Mouse (Mus musculus) cerebellum, adult 9-11 months (tissue): ENCODE results near the gene Pck1.
A peak's percentile ranks its signal among the peaks of the same experiment; 100 is the strongest.

Source experiments
- DNase-seq: peaks from one replicate; pipeline ENCODE4 v3.0.0; 2022

Gene Pck1

DNA sequence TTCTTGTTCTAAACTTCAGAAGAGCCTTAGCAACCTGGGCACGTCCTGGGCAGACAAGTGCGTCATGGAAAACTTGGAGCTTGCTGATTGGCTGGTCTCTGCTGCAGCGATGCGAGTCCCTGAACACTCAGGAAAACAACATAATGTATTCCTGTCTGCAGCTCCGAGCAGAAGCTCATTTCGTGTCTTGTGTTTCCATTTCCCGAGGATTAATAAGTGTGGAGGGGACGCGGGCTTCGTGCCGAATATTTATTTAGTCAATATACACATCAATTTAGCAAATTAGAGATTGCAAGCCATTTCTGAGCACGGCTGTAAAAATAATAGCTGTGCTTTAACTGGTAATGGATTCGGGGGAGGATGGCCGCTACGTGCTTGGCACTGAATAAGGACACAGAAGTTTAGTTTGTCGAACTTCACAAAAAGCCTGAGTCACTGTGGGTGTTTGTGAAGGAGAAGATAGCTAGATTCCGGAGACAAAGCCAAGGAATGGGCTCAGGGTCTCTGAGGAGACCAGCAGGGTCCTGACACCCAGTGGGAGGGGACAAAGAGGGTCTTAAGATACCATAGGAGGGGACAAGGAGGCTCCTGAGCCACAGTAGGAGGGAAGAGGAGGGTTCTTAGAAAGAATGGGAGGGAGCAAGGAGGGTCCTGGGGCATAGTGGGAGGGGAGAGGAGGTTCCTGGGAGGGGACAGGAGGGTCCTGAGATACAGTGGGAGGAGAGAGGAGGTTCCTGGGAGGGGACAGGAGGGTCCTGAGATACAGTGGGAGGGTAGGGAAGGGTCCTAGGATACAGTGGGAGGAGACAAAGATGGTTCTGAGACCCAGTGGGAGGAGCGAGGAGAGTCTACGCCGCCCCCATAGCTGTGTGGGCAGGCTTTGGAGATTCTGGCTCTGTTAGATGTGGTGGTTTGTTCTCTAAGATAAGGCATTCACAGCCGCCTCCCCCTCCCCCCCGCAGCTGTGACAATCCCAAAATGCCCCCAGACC lies 21.0 kb downstream of the Pck1 start:
- peak; percentile 20 for DNase-seq

DNA sequence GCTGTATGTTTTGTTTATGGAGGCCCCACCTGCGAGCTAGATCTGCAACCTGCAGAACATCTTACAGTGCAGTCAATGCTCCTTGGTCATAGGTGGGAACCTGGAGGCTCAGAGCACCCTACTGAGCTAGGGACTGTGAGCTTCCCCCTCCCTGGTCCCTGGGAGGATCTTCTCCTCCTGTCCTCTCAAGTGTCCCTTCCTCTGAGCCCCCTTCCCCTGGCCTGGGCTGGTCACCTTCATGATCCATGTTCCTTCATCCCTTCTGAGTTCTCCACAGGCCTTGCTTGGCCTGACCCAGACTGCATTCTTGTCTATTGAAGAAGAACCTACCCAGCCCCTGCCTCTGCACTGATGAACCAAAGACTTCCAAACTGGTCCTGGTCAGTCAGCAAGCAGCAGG lies 21.7 kb downstream of the Pck1 start:
- no peak for DNase-seq

DNA sequence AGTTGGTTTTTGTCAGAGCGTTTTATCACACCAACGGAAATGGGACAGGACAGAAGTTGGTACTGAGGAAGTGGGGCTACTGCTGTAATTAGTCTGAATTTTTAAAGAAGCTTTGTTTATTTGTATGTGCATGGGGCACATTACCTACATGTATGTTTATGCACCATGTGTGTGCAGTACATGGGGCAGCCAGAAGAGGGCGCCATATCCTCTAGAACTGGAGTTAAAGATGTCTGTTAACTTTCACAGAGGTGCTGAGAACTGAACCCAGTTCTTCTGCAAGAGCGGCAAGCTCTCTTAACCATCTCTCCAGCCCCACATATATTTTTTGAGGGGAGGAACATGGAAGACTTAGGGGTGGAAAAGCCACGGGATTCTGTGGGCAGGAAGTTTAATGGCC lies 22.9 kb downstream of the Pck1 start:
- DNase-seq: no peak

DNA sequence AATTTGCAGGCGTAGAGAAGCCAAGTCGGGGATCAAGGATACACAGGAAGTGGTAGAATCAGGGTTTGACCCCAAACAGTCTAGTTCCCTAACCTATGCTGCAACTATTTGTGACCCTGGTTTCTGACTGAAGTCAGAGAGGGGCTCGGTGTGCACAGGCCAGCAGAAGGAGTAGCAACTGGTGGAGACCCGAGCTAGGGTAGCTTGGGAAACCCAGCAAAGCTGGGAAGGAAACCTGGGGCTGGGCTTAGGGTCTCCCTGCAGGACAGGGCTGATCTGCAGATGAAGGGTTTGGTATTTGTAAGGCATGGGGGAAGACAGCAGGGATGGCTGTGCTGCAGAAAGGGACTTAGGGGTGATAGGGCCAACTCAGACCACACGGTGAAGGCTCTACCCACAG lies 24.6 kb downstream of the Pck1 start:
- DNase-seq: no peak

DNA sequence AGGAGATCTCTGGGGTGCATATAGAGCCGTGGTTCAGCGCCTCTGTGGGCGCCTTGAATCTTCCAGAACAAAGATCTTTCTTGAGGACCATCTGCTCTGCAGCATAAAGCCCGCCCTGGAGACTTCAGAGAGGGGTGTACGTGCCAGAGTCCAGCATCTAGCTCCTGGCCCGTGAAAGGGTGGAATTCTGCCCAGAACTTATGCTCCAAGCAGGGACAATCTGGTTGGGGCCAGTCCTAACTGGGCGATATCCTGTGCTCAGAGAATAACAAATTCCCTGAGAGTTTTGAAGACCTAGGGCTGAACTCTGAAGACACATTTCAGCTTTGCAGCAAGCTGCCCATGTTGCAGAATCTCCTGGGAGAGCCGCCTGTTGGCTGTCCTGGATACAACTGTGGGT lies 25.1 kb downstream of the Pck1 start:
- DNase-seq: no peak

GRCm38 (mm10) chr2:173179046-173179445 lies 26.2 kb downstream of the Pck1 start:
- no peak for DNase-seq

DNA sequence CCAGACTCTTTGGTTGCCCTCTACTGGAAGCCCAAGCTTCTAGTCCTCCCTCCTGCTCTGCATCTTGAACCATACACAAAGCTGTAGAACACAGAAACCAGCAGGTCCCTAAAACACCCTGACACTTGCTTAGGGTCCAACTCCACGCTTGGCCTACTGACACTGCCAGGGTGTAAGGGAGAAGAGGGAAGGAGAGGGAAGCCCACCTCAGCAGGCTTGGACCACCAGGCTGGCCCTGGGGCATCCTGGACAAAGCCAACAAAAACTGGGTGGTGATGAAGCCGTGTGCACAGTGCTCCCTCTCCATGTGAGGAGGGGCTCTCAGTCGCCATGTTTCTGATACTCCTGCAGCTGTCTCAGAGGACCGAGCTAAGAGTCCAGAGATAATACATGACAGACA lies 27.2 kb downstream of the Pck1 start:
- no peak for DNase-seq

DNA sequence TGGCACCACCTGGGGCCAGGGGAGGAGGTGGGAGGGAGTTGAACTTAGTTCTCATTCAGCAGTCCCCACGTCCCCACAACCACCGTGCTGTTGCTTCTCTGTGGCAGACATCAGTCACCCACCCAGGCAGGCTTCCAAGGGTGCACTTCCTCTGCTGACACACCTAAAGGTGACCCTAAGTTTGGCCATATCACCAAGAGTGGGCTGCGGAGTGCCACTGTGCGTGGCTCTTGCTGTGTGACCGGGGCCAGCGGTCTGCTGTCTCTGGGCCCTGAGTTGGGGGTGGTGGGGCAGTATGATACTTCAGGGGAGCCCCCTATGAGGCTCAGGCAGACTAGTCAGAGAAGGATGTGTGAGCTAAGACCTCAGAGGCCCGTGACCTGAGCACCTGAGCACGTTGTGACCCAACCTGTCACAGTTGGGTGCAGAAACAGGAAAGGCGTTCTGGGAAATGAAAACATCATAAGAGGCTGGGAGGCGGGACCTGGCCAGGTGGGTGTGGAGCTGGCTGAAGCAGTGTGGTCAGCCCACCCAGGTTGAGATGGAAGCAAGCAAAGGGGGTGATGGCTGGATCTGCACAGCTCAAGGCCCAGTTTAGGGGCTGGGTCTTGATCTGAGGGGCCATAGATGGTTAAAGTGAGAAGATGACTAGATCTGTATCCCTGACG lies 28.0 kb downstream of the Pck1 start:
- no peak for DNase-seq

DNA sequence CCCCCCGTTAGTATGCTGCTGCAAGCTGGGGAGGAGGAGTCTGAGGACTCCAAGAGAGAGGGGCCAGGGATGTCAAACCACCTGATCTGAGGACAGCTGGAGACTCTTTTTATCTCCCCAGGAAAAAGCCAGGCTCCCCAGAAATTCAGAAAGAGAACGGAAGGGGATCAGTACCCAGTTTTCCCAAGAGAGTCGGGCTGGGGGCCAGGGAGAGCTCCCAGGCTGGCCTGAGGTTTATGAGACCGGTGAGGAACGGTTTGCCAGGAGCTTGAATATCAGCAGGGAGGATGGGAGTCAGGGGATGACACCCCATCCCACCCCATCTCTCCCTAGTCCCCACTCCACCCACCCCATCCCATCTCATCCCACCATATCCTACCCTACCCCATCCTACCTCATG lies 28.6 kb downstream of the Pck1 start:
- no peak for DNase-seq

- DNase-seq: no peak
Observed at GRCm38 (mm10) chr2:173181901-173182300, 29.1 kb downstream of the Pck1 start.

DNA sequence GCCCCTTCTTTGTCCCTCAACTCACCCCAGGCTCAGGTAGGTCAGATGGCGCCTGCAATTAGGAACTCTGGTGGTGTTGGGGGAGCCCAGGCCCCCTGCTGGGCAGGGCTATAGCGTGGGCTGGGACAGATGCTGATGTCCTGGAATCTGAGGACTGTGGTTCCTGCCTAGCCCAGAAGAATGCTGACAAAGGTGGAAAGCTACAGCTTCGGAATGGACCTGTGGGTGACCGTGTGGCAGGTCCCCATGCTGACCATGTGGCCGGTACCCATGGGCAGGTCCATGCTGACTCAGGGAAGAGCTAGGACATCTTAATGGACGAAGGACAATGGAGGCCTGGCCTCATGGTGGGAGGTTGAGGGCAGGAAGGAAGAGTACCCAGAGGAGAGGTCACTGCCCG lies 29.9 kb downstream of the Pck1 start:
- no peak for DNase-seq

GRCm38 (mm10) chr2:173183311-173183710 lies 30.5 kb downstream of the Pck1 start:
- no peak for DNase-seq

DNA sequence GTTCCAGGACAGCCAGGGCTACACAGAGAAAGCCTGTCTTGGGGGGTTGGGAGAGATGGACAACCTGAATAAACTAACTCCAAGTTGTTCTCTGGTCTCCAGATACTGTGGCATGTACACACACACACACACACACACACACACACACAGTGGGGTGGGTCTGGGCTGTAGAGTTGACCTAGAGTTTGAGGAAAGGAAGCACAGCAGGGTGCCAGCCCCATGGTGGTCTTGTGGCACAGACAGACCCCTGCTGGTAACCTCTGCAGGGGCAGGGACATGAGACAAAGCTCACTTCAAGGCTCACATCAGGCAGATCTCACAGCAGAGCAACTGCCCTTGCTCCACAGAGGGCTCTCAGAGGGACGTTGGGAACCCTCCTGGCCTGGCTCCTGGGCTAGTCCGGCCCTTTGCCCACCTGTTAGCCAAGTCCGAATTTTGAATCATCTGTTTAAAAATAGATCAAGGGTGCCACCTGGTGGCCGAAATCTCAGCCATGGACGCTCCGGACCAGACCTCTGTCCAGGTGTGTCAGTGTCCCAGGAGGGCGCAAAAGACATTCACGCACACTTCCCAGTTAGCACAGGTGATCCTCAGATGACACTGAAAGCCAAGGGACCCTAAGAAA lies 31.1 kb downstream of the Pck1 start:
- DNase-seq: no peak

DNA sequence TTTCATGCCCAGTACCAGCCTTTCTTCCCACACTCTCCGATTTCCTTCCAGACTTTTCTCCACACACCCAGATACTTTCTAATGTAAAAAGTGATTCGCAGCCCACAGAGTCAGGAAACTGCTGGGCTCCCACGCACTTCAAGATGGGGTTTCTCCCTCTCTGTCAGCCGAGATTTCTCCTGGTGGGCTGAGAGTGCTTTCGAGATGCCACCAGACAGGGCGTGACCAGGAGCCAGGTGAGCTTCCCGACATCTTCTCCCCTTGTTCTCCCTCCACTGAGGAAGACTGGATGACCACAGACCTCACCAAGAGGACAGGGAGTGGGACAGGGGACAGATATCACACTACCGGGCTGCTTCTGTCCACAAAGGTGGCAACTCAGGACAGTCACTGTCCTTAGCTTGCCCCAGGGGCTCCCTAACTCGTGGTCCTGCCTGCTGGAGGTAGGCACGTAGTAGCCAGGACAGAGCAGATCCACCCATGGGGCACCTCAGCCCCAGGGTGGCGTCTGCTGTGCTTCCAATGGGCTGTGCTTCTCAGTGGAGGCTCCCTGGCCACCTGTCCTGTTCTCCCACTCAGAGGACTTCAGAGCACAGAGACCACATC lies 31.7 kb downstream of the Pck1 start:
- no peak for DNase-seq

DNA sequence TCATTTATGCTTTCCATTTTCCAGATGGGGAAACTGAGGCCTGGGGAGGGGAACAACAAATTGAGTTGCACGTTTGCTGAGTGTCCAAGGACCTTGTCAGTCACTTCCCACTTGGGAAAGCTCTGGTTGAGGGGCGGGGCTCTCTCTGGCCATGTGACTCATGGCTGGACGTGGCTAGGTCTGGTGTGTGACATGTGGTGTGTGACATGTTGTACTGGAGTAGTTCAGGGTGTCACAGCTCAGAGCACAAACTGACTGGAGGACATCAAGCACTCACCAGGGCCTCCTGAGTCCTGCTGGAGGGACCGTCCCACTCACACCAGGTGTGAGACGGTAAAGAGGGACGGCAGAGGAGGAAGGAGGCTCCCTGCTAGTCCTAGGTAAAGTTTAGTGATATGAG lies 32.4 kb downstream of the Pck1 start:
- DNase-seq: no peak

GRCm38 (mm10) chr2:173186047-173186943 lies 33.4 kb downstream of the Pck1 start:
- DNase-seq: peak; percentile 52

DNA sequence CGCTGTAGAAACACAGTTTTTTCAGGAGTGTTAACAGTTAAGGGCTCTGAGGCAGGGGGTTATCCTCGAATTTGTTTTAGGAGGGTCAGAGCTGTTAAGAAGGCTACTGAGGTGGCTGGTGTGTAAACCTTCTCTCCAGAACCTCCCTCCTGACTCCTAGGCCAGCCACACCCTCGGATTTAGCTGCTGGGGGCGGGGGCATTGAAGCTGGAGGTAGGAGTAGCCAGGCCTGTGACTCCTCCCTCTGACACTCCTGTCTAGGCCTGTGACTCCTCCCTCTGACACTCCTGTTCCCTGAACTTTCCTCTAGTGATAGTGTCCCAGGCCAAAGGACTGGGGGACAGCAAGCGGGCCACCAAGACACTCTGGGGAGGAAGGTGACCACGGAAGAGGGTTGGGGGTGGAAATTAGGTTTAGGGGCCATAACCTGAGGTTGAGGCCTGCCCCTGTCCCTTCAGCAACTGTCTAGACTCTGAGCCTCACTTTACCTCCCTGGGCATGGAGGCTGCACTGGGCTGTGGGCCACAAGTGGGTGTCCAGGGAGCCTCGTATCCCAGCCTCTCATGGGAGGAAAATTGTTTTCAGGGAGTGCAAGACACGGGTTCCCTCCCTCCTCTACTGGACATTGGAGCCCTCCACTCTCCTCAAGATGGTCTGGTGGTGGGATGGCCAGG lies 34.5 kb downstream of the Pck1 start:
- no peak for DNase-seq

- no peak for DNase-seq
Observed at GRCm38 (mm10) chr2:173194796-173195195, 41.9 kb downstream of the Pck1 start.

- DNase-seq: no peak
Observed at GRCm38 (mm10) chr2:173202924-173203689, 50.3 kb downstream of the Pck1 start.

- no peak for DNase-seq
Observed at GRCm38 (mm10) chr2:173203726-173204125, 50.9 kb downstream of the Pck1 start.

GRCm38 (mm10) chr2:173204671-173205070 lies 51.8 kb downstream of the Pck1 start:
- no peak for DNase-seq
